Mouse (Mus musculus): ENCODE results near the gene Efs.

Efs gene

GRCm38 (mm10) chr14:54925349-54926342 is at the start of gene Efs:
TSS of gene Efs (minus strand) at chr14:54926126.
- DNase-seq, result peak; percentile 98

DNA sequence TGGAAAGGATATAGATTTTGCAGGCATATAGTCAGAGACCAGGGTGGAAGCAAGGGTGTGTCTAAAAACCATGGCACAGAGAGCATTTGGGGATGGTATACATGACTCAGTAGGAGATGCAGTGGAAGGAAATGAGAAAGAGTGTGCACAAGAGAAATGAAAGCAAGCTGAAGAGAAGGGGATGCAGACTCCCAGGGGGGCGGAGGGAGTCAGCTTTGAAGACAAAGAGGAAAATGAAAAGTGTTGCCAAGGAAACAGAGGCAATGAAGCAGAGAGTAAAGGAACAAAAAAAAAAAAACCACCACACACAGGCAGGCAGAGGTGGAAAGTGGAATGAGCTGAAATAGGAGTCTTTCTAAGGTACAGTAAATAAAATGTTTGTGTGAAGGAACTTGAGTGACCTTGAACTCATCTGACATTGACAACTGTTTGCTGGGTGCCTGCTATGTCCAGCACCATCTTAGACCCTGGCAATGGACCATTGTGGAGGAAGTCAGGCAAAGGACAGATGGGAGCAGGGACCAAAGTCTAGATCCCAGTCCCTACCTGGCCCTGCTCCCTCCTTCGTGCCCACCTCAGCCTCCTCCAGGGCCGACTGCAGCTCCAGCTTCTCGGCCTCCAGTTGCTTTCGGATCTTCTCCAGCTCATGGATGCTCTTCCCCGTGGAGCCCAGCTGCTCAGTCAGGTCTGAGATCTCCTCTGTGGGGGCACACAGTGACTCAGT is 48.3 kb upstream of the Efs start:
- no peak for DNase-seq

DNA sequence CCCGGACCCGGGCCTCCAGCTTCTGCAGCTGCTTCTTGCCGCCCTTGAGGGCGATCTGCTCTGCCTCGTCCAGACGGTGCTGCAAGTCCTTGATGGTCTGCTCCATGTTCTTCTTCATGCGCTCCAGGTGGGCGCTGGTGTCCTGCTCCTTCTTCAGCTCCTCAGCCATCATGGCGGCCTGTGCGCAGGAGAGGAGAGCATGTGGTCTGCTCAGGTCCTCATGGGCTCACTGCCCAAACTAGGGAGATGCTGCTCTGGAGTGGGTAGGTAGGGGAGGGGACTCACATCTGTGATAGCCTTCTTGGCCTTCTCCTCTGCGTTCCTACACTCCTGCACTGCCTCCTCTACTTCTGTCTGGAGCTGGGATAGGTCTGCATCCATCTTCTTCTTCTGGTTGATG is 46.9 kb upstream of the Efs start:
- peak; percentile 93 for DNase-seq

GRCm38 (mm10) chr14:54968344-54968743 is 42.4 kb upstream of the Efs start:
- peak; percentile 98 for DNase-seq

GRCm38 (mm10) chr14:54967874-54968273 is 41.9 kb upstream of the Efs start:
- DNase-seq, result peak; percentile 98

- DNase-seq, result peak; percentile 98
Measured at GRCm38 (mm10) chr14:54966320-54966977, 40.5 kb upstream of the Efs start, which contains the start of gene Myh6. TSS of gene Myh6 (minus strand) at chr14:54966927.

- DNase-seq, result no peak
Measured at GRCm38 (mm10) chr14:54965631-54966030, 39.7 kb upstream of the Efs start.

DNA sequence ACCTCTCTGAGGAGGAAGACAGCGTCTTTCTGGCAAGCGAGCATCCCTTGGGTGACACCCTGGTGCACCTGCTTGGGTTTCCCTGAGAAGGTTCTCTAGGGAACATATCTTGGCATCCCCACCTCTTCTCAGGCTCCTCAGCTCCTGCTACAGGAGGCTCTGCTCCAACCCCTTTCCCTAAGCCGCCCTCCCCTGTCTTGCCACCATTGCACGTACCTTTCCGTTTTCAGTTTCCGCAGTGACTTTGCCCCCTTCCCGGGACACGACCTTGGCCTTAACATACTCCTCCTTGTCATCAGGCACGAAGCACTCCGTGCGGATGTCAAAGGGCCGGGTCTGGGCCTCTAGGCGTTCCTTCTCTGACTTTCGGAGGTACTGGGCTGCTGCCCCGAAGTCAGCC is 39.1 kb upstream of the Efs start:
- DNase-seq, result no peak

DNA sequence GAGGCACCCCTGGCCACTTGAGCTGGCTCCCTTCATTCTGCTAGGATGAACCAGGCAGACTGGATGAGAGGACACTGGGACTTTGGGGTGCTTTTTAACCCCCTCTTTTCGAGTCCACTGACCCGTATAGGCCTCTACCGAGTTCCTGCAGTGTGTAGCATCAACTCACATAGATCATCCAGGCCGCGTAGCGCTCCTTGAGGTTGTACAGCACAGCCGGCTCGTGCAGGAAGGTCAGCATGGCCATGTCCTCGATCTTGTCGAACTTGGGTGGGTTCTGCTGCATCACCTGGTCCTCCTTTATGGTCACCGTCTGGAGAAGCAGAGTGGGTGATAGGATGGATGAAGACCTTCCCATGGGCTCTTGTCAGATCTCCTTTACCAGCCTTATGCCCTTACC is 37.8 kb upstream of the Efs start:
- DNase-seq, result no peak

GRCm38 (mm10) chr14:54962714-54963113 is 36.8 kb upstream of the Efs start:
- no peak for DNase-seq

DNA sequence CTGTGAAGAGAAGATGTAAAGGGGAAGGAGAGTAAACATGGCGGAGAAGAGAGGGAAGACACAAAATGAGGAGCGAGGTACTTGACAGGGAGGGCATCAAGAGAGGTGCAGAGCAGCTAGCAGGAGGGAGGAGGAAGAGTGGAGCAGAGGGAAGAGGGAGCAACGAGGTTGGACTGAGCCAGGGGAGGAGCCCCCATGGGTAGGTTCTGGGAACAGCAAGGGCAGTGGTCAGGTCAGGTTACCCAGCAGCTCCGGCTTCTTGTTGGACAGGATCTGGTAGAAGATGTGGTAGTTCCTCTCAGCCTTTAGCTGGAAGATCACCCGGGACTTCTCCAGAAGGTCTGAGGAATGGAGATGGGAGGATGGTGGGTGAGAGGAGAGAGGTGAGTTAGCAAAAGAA is 35.6 kb upstream of the Efs start:
- DNase-seq, result no peak

- no peak for DNase-seq
Measured at GRCm38 (mm10) chr14:54960769-54961168, 34.8 kb upstream of the Efs start.

DNA sequence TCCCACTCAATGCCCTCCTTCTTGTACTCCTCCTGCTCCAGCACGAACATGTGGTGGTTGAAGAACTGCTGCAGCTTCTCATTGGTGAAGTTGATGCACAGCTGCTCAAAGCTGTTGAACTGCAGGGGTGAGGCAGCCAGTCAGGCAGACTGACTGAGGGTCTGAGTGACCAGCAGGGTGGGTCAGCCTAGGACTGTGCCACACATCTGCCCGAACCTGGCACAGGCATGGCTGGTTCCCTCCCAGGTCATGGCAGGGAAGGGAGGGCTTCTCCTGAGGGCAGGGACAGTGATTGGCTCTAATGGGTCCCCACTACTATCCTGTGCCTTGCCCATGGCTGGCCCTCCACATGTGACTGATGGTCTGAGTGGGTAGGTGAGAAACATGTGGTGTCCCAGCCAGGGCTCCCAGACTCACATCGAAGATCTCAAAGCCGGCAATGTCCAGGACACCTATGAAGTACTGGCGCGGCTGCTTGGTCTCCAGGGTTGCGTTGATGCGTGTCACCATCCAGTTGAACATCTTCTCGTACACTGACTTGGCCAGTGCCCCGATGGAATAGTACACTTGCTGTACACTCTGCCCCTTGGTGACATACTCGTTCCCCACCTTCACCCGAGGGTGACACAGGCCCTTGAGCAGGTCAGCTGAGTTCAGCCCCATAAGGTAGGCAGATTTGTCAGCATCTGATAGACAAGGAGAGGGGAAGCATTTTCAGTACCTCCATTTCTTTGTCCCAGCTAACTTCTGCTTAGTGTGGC is 34.1 kb upstream of the Efs start:
- peak; percentile 94 for DNase-seq

GRCm38 (mm10) chr14:54959197-54959596 is 33.3 kb upstream of the Efs start:
- DNase-seq, result no peak

DNA sequence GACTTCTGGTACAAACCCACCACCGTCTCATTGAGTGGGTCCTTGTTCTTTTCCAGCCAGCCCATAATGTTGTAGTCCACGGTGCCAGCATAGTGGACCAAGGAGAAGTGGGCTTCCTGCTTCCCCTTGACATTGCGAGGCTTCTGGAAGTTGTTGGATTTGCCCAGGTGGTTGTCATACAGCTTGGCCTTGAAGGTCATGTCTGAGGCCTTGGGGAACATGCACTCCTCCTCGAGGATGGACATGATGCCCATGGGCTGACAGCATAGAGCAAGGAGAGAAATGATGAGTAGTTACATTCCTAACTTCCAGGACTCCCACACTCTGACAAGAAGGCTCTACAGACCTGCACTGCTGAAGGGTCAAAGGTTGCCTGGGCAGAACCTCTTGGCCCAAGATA is 32.6 kb upstream of the Efs start:
- DNase-seq, result no peak

- no peak for DNase-seq
Measured at GRCm38 (mm10) chr14:54956533-54956932, 30.6 kb upstream of the Efs start.

DNA sequence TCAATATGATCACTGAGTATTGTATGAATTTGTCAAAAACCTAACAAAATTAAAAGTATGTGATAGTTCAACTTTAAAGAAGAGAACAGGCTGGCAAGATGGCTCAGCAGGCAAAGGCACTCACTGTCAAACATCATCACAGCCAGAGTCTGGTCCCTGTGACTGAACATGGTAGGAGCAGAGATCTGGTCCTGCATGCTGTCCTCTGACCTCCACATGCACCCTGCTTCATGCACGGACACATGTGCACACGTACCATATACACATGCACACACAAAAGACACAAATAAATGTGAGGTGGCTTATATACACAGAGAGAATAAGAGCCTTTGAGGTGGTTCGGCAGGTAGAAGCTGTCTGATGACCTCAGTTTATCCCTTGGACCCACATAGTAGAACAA is 29.6 kb upstream of the Efs start:
- DNase-seq, result no peak

- no peak for DNase-seq
Measured at GRCm38 (mm10) chr14:54954474-54954873, 28.5 kb upstream of the Efs start.

GRCm38 (mm10) chr14:54953664-54954206 is 27.8 kb upstream of the Efs start:
- DNase-seq, result no peak

- DNase-seq, result no peak
Measured at GRCm38 (mm10) chr14:54951587-54951986, 25.7 kb upstream of the Efs start.

DNA sequence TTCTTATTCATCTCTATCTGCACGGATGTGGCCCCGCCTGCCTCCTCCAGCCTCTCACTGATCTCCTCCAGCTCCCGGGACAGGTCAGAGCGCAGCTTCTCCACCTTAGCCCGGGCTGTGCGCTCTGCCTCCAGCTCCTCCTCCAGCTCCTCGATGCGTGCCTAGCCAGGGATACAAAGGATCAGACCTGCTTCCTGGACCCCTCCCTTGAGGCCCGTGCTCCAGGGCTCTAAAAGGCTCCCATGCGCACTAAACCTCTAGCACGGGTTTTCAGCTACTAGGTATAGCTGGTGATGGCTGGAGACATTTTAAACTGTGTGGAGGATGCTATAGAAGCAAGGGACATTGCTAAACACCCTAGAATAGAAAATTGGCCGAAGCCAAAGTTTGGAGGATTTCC is 24.6 kb upstream of the Efs start:
- no peak for DNase-seq

DNA sequence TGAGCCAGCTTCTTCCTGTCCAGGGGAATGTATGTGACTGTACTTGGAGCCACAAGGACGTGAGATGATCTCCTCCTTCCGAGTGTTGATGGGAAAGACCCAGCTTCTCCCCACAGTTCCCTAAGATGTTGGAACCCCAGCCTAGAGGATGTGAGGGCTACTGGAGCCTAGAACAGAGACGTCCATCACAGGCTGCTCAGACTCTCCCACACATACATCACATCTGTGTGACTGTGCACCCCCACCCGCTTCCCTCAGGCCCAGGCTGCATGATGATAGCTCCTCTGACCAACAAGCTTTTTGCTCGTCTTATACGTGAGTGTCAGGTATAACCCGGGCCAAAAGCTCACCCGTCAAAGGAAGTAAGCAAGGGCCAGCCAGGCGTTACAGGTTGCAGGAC is 22.9 kb upstream of the Efs start:
- DNase-seq, result no peak
